Mouse (Mus musculus): ENCODE measurements around the gene Siah3.

DNA sequence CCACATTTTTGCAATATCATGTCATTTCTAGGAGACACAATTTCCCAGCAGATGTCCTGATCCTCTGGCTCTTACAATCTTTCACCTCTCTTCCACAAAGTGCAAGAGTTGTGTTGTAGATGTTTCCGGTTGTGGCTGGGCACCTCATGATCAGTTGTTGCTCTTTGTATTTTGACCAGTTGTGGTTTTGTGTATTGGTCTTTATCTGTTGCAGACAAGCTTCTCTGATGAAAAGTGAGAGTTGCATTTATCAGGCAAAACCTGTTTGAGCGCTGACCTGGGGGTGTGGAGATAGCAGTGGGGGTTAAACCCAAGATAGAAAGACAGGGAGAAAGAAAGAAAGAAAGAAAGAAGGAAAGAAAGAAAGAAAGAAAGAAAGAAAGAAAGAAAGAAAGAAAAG, 68.9 kb downstream of the Siah3 start:
- no peak for TF ChIP-seq CTCF (conservative IDR thresholded peaks at IDR 0.05; ENCODE audit: low read length)
- no peak for TF ChIP-seq POU5F1 (IDR thresholded peaks at IDR 0.05; ENCODE audit: borderline replicate concordance, low read length)
- TF ChIP-seq NANOG (IDR thresholded peaks at IDR 0.05; ENCODE audit: borderline replicate concordance, low read length), result no peak

Measured in E14TG2a.4 (cell line).